Mouse (Mus musculus): ENCODE results near the gene Sco2. TPM values are rescaled to one million over a fixed set of nuclear protein-coding genes. Genes with fewer than 3 reads are reported as not detected.
A peak's percentile ranks its signal among the peaks of the same experiment; 100 is the strongest.

The Sco2 gene
- polyA plus RNA-seq, 1 experiment from 2014 or later = 3.4 TPM

DNA sequence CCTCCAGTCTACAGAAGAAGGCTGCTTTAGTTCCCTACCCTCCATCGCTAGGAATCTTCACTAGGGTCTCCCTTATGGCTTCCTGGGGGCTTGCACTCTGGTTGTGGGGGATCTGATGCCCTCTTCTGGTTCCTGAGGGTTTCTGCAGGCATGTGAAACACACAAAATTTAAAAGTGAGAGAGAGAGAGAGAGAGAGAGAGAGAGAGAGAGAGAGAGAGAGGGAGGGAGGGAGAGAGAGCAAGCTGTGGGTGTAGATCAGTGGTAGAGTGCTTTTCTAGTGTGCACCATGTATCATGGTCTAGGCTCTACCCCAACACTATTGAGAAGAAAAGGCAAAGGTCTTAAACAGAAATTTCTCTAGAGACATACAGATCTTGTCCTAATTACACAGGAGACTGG lies 32.0 kb downstream of the Sco2 start:
- no peak overlapping the region for H3K4me2 ChIP-seq (ENCODE audit: low read depth, low read length)
- H3K4me1 ChIP-seq (replicated peaks; ENCODE audit: control insufficient read depth, insufficient read depth, low read length) = no peaks in the 10 kb centered on the region
- H3K36me3 ChIP-seq (ENCODE audit: control insufficient read depth, insufficient read depth, low read length) = no peaks in the 10 kb centered on the region
- H3K9ac ChIP-seq (ENCODE audit: low read length) = no peak overlapping the region
- H3K4me3 ChIP-seq (ENCODE audit: low read length) = no peak overlapping the region
- no peaks in the 10 kb centered on the region for H3K27me3 ChIP-seq (ENCODE audit: control insufficient read depth, insufficient read depth, low read depth, low read length)
- no peaks in the 10 kb centered on the region for H3K9me3 ChIP-seq (ENCODE audit: control insufficient read depth, low read length)
- 45% methylated on average over 1 of the region's 1 CpGs for WGBS
- H3K27ac ChIP-seq (ENCODE audit: low read length) = no peak overlapping the region
- no peak for ATAC-seq (ENCODE audit: low read depth)

DNA sequence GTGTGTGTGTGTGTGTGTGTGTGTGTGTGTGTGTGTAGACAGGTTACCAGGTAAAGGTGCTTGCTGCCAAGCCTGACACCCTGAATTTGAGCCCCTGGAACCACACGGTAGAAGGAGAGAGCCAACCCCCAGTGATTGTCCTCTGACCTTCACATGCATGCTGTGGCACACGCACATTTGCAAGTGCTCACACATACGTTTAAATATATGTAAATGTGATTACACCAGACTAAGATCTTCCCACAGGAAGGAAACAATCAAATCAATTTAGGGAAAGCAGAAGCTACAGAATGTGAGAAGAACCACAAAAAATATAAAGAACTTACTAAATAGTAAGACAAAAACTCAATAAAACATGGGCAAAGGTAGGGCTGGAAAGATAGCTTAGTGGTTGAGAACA lies 33.5 kb downstream of the Sco2 start:
- no peaks in the 10 kb centered on the region for H3K27me3 ChIP-seq (ENCODE audit: control insufficient read depth, insufficient read depth, low read depth, low read length)
- no peaks in the 10 kb centered on the region for H3K9me3 ChIP-seq (ENCODE audit: control insufficient read depth, low read length)
- ATAC-seq (ENCODE audit: low read depth) = no peak
- H3K4me1 ChIP-seq (replicated peaks; ENCODE audit: control insufficient read depth, insufficient read depth, low read length) = no peaks in the 10 kb centered on the region
- WGBS = 72% methylated on average over 3 of the region's 3 CpGs
- H3K9ac ChIP-seq (ENCODE audit: low read length) = no peak overlapping the region
- H3K27ac ChIP-seq (ENCODE audit: low read length) = no peak overlapping the region
- no peak overlapping the region for H3K4me2 ChIP-seq (ENCODE audit: low read depth, low read length)
- no peak overlapping the region for H3K4me3 ChIP-seq (ENCODE audit: low read length)
- H3K36me3 ChIP-seq (ENCODE audit: control insufficient read depth, insufficient read depth, low read length) = no peaks in the 10 kb centered on the region

DNA sequence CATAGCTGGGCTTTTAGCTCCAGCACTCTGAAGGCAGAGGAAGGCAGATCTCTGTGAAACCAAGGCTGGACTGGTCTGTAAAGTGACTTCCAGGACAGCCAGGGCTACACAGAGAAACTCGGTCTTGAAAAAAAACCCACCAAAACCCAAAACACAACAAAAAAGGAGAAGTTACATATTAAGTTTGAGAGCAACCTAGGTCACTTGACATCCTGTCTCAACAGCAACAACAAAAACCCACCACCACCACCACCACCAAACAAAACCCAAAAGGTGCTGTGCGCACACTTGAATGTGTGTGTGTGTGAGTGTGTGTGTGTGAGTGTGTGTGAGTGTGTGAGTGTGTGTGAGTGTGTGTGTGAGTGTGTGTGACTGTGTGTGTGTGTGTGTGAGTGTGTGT lies 34.0 kb downstream of the Sco2 start:
- H3K4me2 ChIP-seq (ENCODE audit: low read depth, low read length) = no peak overlapping the region
- 84% methylated on average over 2 of the region's 2 CpGs for WGBS
- H3K27me3 ChIP-seq (ENCODE audit: control insufficient read depth, insufficient read depth, low read depth, low read length) = no peaks in the 10 kb centered on the region
- H3K27ac ChIP-seq (ENCODE audit: low read length) = no peak overlapping the region
- no peaks in the 10 kb centered on the region for H3K9me3 ChIP-seq (ENCODE audit: control insufficient read depth, low read length)
- ATAC-seq (ENCODE audit: low read depth) = no peak
- no peak overlapping the region for H3K4me3 ChIP-seq (ENCODE audit: low read length)
- H3K9ac ChIP-seq (ENCODE audit: low read length) = no peak overlapping the region
- no peaks in the 10 kb centered on the region for H3K36me3 ChIP-seq (ENCODE audit: control insufficient read depth, insufficient read depth, low read length)
- no peaks in the 10 kb centered on the region for H3K4me1 ChIP-seq (replicated peaks; ENCODE audit: control insufficient read depth, insufficient read depth, low read length)

DNA sequence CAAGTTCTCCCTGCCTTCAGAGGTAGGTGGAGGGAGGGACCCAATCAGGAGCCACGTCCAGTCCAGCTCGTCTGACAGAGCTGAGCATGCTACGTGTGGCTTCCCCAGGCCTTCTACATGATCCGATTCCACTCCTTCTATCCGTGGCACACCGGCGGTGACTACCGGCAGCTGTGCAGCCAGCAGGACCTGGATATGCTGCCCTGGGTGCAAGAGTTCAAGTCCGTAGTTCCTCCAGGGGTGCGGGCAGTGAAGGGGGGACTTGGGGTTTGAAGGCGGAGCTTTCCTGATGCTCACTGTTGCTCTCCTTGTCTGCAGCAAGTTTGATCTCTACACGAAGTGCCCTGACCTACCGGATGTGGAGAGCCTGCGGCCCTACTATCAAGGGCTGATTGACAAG lies 37.2 kb downstream of the Sco2 start:
- H3K9me3 ChIP-seq (ENCODE audit: control insufficient read depth, low read length) = no peaks in the 10 kb centered on the region
- no peaks in the 10 kb centered on the region for H3K27me3 ChIP-seq (ENCODE audit: control insufficient read depth, insufficient read depth, low read depth, low read length)
- no peak overlapping the region for H3K9ac ChIP-seq (ENCODE audit: low read length)
- H3K27ac ChIP-seq (ENCODE audit: low read length) = no peak overlapping the region
- WGBS = 76% methylated on average over 14 of the region's 14 CpGs
- H3K4me2 ChIP-seq (ENCODE audit: low read depth, low read length) = no peak overlapping the region
- no peak overlapping the region for H3K4me3 ChIP-seq (ENCODE audit: low read length)
- H3K4me1 ChIP-seq (replicated peaks; ENCODE audit: control insufficient read depth, insufficient read depth, low read length) = no peaks in the 10 kb centered on the region
- ATAC-seq (ENCODE audit: low read depth) = no peak
- H3K36me3 ChIP-seq (ENCODE audit: control insufficient read depth, insufficient read depth, low read length) = no peaks in the 10 kb centered on the region

DNA sequence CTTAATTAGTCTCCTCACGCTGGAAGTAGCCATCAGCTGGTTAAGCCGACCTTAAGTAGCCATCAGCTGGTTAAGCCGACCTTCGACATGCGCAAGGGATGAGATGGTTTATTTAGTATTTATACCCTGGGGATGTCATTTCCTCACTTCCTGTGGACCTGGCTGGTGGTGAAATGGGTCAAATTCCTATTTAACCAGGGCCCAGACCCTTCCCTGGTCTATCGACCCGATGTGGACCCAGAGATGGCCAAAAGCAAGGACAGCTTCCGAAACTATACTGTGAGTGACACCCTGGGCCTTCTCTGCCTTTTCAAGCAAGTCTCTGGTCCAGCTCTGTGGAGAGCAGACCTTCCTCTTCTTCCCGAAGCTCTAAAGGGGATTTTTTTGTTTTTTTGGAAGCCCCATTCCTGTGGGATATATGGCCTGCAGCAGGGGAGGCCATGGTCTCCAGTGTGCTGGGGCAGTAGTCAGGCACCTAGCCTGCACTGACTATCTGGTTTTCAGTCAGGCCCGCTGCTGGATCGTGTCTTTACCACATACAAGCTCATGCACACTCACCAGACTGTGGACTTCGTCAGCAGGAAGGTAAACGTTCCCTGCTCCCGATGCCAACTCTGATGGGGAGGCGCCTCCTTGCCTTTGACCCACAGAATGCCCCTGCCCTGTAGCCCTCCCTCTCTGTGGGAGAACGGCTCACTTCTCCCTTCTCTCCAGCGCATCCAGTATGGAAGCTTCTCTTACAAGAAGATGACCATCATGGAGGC lies 38.7 kb downstream of the Sco2 start:
- Histone ChIP-seq H3K27me3 (ENCODE audit: control insufficient read depth, insufficient read depth, low read depth, low read length) (no peaks in the 10 kb centered on the region), H3K9ac (ENCODE audit: low read length) (no peak overlapping the region), H3K27ac (ENCODE audit: low read length) (no peak overlapping the region), H3K4me3 (ENCODE audit: low read length) (no peak overlapping the region), H3K4me1 (replicated peaks; ENCODE audit: control insufficient read depth, insufficient read depth, low read length) (no peaks in the 10 kb centered on the region), H3K4me2 (ENCODE audit: low read depth, low read length) (no peak overlapping the region), H3K36me3 (ENCODE audit: control insufficient read depth, insufficient read depth, low read length) (no peaks in the 10 kb centered on the region), H3K9me3 (ENCODE audit: control insufficient read depth, low read length) (no peaks in the 10 kb centered on the region)
- 77% methylated on average over 17 of the region's 17 CpGs for WGBS
- no peak for ATAC-seq (ENCODE audit: low read depth)

DNA sequence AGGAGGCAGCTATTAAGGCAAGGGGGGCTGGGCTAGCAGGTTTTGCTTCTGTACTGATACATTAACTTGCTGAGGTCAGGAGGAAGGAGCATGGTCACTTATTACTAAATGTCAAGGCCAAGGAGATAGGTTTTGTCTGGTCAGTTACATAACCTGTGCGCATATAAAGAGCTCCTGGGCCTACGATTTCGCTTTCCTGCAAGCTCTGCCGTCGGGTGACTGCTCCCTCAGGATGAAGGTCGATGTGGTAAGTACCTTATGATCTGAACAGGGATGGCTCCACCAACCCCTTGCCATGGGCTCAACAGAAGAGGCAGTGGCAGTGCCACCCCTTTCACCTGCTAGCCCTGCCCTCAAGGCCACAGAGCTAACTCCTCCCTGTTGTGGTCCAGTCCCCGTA lies 39.4 kb downstream of the Sco2 start, which contains the start of gene Miox:
Miox (plus strand) TSS at position 128 of the 400 bp plus-strand sequence.
- 86% methylated on average over 7 of the region's 7 CpGs for WGBS
- Histone ChIP-seq H3K4me2 (ENCODE audit: low read depth, low read length) (no peak within 1 kb of the TSS), H3K27ac (ENCODE audit: low read length) (no peak within 1 kb of the TSS), H3K4me1 (replicated peaks; ENCODE audit: control insufficient read depth, insufficient read depth, low read length) (no peaks in the 10 kb centered on the region), H3K27me3 (ENCODE audit: control insufficient read depth, insufficient read depth, low read depth, low read length) (no peaks in the 10 kb centered on the region), H3K4me3 (ENCODE audit: low read length) (no peak within 1 kb of the TSS), H3K9ac (ENCODE audit: low read length) (no peak within 1 kb of the TSS), H3K36me3 (ENCODE audit: control insufficient read depth, insufficient read depth, low read length) (no peaks in the 10 kb centered on the region), H3K9me3 (ENCODE audit: control insufficient read depth, low read length) (no peaks in the 10 kb centered on the region)
- ATAC-seq (ENCODE audit: low read depth) = no peak

DNA sequence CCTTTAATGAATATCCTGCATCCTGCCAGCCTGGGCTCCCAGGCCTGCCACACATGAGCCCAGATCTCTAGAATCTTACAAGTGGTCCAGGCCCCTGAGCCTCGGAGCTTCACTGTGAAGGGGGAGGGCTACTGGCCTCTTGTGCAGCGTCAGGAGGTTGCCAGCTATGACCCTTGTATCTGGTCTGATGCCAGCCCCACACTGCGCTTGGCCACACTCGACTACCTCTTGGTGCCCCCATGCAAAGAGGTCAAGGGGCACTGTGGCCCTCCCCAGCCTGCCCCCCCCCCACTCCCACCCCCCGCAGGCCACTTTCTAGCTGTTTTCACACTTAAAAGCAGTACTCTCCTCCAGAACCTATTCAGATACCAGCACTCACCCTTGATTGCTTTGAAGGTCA lies 47.2 kb downstream of the Sco2 start:
- Histone ChIP-seq H3K27ac (ENCODE audit: low read length) (no peak overlapping the region), H3K9ac (ENCODE audit: low read length) (no peak overlapping the region), H3K4me3 (ENCODE audit: low read length) (no peak overlapping the region), H3K4me2 (ENCODE audit: low read depth, low read length) (no peak overlapping the region), H3K36me3 (ENCODE audit: control insufficient read depth, insufficient read depth, low read length) (no peaks in the 10 kb centered on the region), H3K9me3 (ENCODE audit: control insufficient read depth, low read length) (no peaks in the 10 kb centered on the region), H3K27me3 (ENCODE audit: control insufficient read depth, insufficient read depth, low read depth, low read length) (peaks cover 4% of the 10 kb centered on the region), H3K4me1 (replicated peaks; ENCODE audit: control insufficient read depth, insufficient read depth, low read length) (no peaks in the 10 kb centered on the region; the same call in 1 of the 2 replicates)
- no peak for ATAC-seq (ENCODE audit: low read depth)
- 46% methylated on average over 5 of the region's 5 CpGs for WGBS

DNA sequence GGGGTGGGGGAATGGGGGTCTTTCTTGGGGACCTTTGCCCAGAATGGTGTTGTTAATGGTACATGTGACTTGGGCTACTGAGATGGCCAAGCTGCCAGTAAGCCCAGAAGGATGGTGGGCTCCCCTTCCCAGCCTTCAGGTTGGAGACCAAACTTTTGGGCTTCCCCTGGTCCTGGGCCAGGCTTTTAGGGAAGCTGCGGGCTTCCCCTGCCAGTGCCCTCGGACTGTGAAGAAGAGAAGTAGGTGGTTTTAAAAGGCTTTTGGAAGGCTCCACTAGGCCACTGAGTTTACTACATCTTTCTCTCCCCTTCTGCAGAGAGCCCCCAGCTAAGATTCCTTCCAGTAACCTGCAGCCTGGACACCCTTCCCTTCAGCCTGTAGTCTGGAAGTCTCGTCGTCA lies 50.0 kb downstream of the Sco2 start:
- no peak overlapping the region for H3K4me2 ChIP-seq (ENCODE audit: low read depth, low read length)
- no peak overlapping the region for H3K4me3 ChIP-seq (ENCODE audit: low read length)
- no peak overlapping the region for H3K27ac ChIP-seq (ENCODE audit: low read length)
- peaks cover 4% of the 10 kb centered on the region for H3K27me3 ChIP-seq (ENCODE audit: control insufficient read depth, insufficient read depth, low read depth, low read length)
- no peak for ATAC-seq (ENCODE audit: low read depth)
- WGBS = 84% methylated on average over 4 of the region's 4 CpGs
- H3K9me3 ChIP-seq (ENCODE audit: control insufficient read depth, low read length) = no peaks in the 10 kb centered on the region
- H3K9ac ChIP-seq (ENCODE audit: low read length) = no peak overlapping the region
- no peaks in the 10 kb centered on the region; the same call in 1 of the 2 replicates for H3K4me1 ChIP-seq (replicated peaks; ENCODE audit: control insufficient read depth, insufficient read depth, low read length)
- no peaks in the 10 kb centered on the region for H3K36me3 ChIP-seq (ENCODE audit: control insufficient read depth, insufficient read depth, low read length)

DNA sequence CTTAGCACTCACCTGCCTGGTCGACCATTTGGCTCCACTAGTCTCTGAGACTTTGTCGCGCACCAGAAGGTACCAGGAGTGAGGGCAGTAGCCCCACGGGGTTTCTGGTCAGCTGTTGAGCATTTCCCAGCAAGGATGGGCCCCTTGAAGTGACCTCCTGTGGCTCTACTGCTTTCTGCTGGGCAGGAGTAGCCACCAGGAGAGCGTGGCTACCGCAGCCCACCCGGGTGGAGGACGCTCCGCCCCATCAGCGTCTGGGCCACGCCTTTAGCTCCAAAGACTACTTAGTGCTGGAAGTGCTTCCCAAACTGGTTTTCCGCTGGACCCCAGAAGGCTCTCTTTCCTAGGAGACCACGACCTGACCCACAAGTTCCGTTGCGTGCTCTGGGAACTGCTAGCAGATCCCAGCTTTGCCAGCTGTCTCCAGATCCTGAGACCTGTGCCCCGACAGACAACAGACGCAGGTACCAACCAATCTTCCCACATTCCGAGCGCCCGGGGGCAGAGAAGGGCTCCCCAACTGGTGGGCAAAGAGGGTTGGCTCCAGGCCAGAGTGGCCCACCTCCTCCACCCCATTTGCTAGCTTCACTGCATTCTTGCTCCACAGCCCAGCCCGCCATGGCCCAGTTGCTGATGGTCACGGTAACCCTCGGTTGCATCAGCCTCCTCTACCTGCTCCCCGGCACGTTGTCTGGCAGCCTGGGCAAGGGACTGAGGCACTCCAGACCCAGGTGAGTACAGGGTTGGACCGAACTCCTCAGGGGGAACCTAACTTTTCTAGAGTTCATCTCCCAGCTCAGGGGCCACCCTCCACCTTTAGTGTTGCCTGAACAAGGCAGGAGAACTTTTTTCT lies 50.8 kb downstream of the Sco2 start, which contains the start of gene Adm2:
Adm2 (plus strand) TSS at position 51 of the 853 bp plus-strand sequence.
- Histone ChIP-seq H3K4me1 (replicated peaks; ENCODE audit: control insufficient read depth, insufficient read depth, low read length) (no peaks in the 10 kb centered on the region; the same call in 1 of the 2 replicates), H3K9me3 (ENCODE audit: control insufficient read depth, low read length) (no peaks in the 10 kb centered on the region), H3K4me2 (ENCODE audit: low read depth, low read length) (peak within 1 kb of the TSS; percentile 59), H3K27ac (ENCODE audit: low read length) (no peak within 1 kb of the TSS), H3K36me3 (ENCODE audit: control insufficient read depth, insufficient read depth, low read length) (no peaks in the 10 kb centered on the region), H3K4me3 (ENCODE audit: low read length) (peak within 1 kb of the TSS; percentile 35), H3K9ac (ENCODE audit: low read length) (peak within 1 kb of the TSS; percentile 51; the same call in 1 of the 2 replicates), H3K27me3 (ENCODE audit: control insufficient read depth, insufficient read depth, low read depth, low read length) (peaks cover 4% of the 10 kb centered on the region)
- peak; percentile 69; the same call in 1 of the 2 replicates for ATAC-seq (ENCODE audit: low read depth)
- 7% methylated on average over 26 of the region's 26 CpGs for WGBS
